Mouse (Mus musculus): Measurements from ENCODE around the gene Bahd1. TPM values are rescaled to one million over a fixed set of nuclear protein-coding genes. Genes with fewer than 3 reads are reported as not detected.

The Bahd1 gene
- polyA plus RNA-seq, 1 experiment from 2014 or later: 2.3 TPM

DNA sequence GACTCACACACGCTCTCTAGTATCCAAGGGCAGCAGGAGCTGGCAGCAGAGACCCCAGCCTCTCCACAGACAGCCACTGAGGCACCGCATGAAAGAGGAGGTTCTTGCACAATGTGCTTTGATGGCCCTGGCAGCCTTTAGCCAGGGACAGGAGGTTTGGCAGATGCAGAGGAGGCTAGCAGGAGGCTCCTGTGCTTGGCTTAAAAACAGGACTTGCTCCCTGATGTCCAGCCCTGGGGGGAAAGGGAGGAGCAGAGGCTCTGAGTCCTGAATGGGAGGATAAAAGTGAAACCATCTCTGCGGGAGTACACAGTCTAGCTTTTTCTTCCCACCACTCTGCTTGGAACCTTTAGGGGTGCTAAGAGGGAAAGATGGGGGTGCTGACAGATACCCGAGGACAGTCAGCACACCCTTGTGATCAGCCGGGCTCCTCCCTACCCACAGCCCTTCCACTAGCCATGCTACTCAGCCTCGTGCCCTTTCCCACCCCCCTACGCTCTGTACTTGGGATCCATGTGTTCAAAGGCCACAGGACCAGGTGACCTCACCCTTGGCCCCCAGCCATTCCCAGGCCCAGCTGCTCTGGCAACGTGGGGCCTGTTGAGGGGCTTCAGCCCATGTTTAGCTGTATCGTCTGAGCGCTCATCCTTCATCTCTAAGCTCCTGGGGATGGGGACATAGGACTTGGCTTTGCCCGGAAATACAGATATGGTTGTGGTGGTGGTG is 13.5 kb downstream of the Bahd1 start:
- peak overlapping the region; percentile 32 for H3K4me2 ChIP-seq
- H3K27ac ChIP-seq: no peak overlapping the region
- WGBS (ENCODE audit: insufficient replicate concordance): 69% methylated on average over 11 of the region's 11 CpGs
- H3K4me1 ChIP-seq (replicated peaks): peaks cover 52% of the 10 kb centered on the region
- H3K27me3 ChIP-seq: no peaks in the 10 kb centered on the region
- no peaks in the 10 kb centered on the region for H3K9me3 ChIP-seq (replicated peaks)
- no peak overlapping the region for H3K9ac ChIP-seq
- peaks cover 16% of the 10 kb centered on the region for H3K36me3 ChIP-seq
- H3K4me3 ChIP-seq (replicated peaks): no peak overlapping the region
- ATAC-seq (ENCODE audit: low read depth): no peak
- DNase-seq: no peak

- Histone ChIP-seq H3K27me3 (no peaks in the 10 kb centered on the region), H3K4me1 (replicated peaks) (peaks cover 45% of the 10 kb centered on the region), H3K4me2 (no peak overlapping the region), H3K9ac (no peak overlapping the region; the same call in 1 of the 2 replicates), H3K9me3 (replicated peaks) (no peaks in the 10 kb centered on the region), H3K27ac (no peak overlapping the region), H3K36me3 (peaks cover 25% of the 10 kb centered on the region), H3K4me3 (replicated peaks) (no peak overlapping the region)
- 68% methylated on average over 8 of the region's 8 CpGs for WGBS (ENCODE audit: insufficient replicate concordance)
- ATAC-seq (ENCODE audit: low read depth) (no peak), DNase-seq (no peak)
These were observed 14.5 kb downstream of the Bahd1 start for GRCm38 (mm10) chr2:118914685-118915084.

GRCm38 (mm10) chr2:118916436-118916835 is 16.3 kb downstream of the Bahd1 start:
- 89% methylated on average over 17 of the region's 17 CpGs for WGBS (ENCODE audit: insufficient replicate concordance)
- H3K27me3 ChIP-seq: no peaks in the 10 kb centered on the region
- H3K4me3 ChIP-seq (replicated peaks): no peak overlapping the region
- no peak overlapping the region for H3K9ac ChIP-seq
- H3K36me3 ChIP-seq: peaks cover 42% of the 10 kb centered on the region
- no peak overlapping the region for H3K4me2 ChIP-seq
- H3K4me1 ChIP-seq (replicated peaks): peaks cover 29% of the 10 kb centered on the region
- ATAC-seq (ENCODE audit: low read depth) (no peak), DNase-seq (no peak)
- H3K27ac ChIP-seq: no peak overlapping the region
- no peaks in the 10 kb centered on the region for H3K9me3 ChIP-seq (replicated peaks)

DNA sequence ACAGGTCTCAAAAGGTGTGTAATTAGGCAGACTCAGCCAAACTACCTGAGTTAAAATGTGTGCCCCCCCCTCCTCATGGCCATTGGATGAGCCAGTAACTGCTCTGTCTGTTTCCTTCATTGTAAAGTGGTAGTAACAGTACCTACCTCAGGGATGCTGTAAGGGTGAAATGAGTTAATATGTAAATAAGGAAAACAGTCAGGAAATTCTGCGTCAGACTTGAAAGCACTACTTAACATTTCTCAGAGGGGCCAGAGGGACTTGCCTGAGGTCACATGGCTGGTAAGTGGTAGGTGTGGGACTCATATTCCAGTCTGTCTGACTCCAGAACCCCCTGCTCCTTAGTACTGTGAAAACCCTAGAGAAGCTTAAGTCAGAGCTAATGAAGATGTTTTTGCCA is 18.4 kb downstream of the Bahd1 start:
- peaks cover 63% of the 10 kb centered on the region for H3K36me3 ChIP-seq
- H3K27me3 ChIP-seq: no peaks in the 10 kb centered on the region
- 80% methylated on average over 1 of the region's 1 CpGs for WGBS (ENCODE audit: insufficient replicate concordance)
- H3K9me3 ChIP-seq (replicated peaks): no peaks in the 10 kb centered on the region
- no peak overlapping the region for H3K4me3 ChIP-seq (replicated peaks)
- H3K27ac ChIP-seq: no peak overlapping the region
- H3K4me2 ChIP-seq: no peak overlapping the region
- DNase-seq (no peak), ATAC-seq (ENCODE audit: low read depth) (no peak)
- H3K4me1 ChIP-seq (replicated peaks): peaks cover 20% of the 10 kb centered on the region
- no peak overlapping the region for H3K9ac ChIP-seq

DNA sequence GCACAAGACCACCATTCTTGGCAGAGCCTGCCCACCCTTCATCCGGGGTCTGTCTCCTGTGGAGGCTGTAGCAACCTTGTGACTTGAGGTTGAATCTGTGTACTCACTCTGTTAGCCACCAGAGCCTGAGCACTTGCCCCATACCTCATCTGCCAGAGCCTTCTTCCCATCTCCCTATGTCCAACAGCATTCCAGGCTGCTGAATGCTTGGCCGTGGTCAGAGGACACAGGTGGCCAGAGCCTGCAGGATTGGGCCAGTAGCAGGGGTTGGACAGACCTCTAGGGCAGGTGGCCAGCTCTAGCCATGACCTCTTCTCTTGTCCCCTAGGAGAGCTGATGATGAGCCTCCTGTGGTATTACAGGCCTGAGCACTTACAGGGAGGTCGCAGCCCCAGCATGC is 20.3 kb downstream of the Bahd1 start:
- H3K27me3 ChIP-seq: no peaks in the 10 kb centered on the region
- no peak for ATAC-seq (ENCODE audit: low read depth)
- no peak for DNase-seq
- no peak overlapping the region for H3K4me2 ChIP-seq
- peaks cover 10% of the 10 kb centered on the region for H3K4me1 ChIP-seq (replicated peaks)
- no peaks in the 10 kb centered on the region for H3K9me3 ChIP-seq (replicated peaks)
- no peak overlapping the region for H3K9ac ChIP-seq
- no peak overlapping the region for H3K27ac ChIP-seq
- peaks cover 68% of the 10 kb centered on the region for H3K36me3 ChIP-seq
- 84% methylated on average over 3 of the region's 3 CpGs for WGBS (ENCODE audit: insufficient replicate concordance)
- no peak overlapping the region for H3K4me3 ChIP-seq (replicated peaks)

GRCm38 (mm10) chr2:118925952-118926351 is 25.8 kb downstream of the Bahd1 start:
- peak overlapping the region; percentile 56; the same call in 1 of the 2 replicates for H3K27ac ChIP-seq
- DNase-seq: no peak
- H3K4me1 ChIP-seq (replicated peaks): peaks cover 50% of the 10 kb centered on the region
- H3K27me3 ChIP-seq: no peaks in the 10 kb centered on the region
- H3K9ac ChIP-seq: peak overlapping the region; percentile 84
- H3K4me2 ChIP-seq: peak overlapping the region; percentile 98
- ATAC-seq (ENCODE audit: low read depth): peak; percentile 57
- peaks cover 31% of the 10 kb centered on the region for H3K36me3 ChIP-seq
- H3K9me3 ChIP-seq (replicated peaks): no peaks in the 10 kb centered on the region
- peak overlapping the region; percentile 80 for H3K4me3 ChIP-seq (replicated peaks)
- WGBS (ENCODE audit: insufficient replicate concordance): 2% methylated on average over 6 of the region's 6 CpGs

DNA sequence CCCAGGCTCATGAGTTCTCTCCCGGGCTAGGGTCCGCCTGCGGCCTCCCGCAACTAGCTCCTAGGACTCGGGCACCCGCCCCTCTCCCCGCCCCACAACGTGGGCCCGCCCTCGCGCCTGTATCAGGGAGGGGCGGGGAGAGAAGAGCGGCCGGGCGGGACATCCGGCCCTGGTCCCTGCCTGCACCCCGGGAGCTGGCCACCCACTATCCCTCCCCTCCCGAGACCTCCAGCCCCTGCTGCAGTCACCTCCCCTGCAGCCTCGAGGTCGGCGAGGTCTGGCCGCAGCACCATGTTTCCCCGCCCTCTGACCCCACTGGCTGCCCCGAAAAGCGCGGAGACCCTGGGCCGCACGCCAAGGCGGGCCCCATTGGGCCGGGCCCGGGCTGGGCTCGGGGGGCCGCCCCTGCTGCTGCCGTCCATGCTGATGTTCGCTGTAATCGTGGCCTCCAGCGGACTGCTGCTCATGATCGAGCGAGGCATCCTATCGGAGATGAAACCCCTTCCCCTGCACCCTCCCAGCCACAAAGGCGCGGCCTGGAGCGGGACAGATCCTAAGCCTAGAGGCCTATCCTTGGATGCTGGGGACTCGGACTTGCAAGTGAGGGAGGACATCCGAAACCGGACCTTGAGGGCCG is 26.3 kb downstream of the Bahd1 start, which contains the start of gene Chst14:
Gene Chst14, plus strand, starts transcription at position 136 of the 637 bp plus-strand sequence.
- H3K9ac ChIP-seq: peak within 1 kb of the TSS; percentile 84
- DNase-seq: peak; percentile 66
- peak within 1 kb of the TSS; percentile 80 for H3K4me3 ChIP-seq (replicated peaks)
- peak; percentile 94 for ATAC-seq (ENCODE audit: low read depth)
- peaks cover 26% of the 10 kb centered on the region for H3K36me3 ChIP-seq
- peak within 1 kb of the TSS; percentile 98 for H3K4me2 ChIP-seq
- peak within 1 kb of the TSS; percentile 65 for H3K27ac ChIP-seq
- no peaks in the 10 kb centered on the region for H3K27me3 ChIP-seq
- no peaks in the 10 kb centered on the region for H3K9me3 ChIP-seq (replicated peaks)
- H3K4me1 ChIP-seq (replicated peaks): peaks cover 50% of the 10 kb centered on the region
- WGBS (ENCODE audit: insufficient replicate concordance): 2% methylated on average over 45 of the region's 47 CpGs

GRCm38 (mm10) chr2:118926998-118927739 is 27.0 kb downstream of the Bahd1 start:
- Histone ChIP-seq H3K9me3 (replicated peaks) (no peaks in the 10 kb centered on the region), H3K27ac (peak overlapping the region; percentile 65), H3K9ac (peak overlapping the region; percentile 84), H3K27me3 (no peaks in the 10 kb centered on the region), H3K4me3 (replicated peaks) (peak overlapping the region; percentile 80), H3K36me3 (peaks cover 19% of the 10 kb centered on the region), H3K4me1 (replicated peaks) (peaks cover 50% of the 10 kb centered on the region), H3K4me2 (peak overlapping the region; percentile 98)
- ATAC-seq (ENCODE audit: low read depth): no peak
- 29% methylated on average over 31 of the region's 31 CpGs for WGBS (ENCODE audit: insufficient replicate concordance)
- no peak for DNase-seq

GRCm38 (mm10) chr2:118941341-118941740 is 41.2 kb downstream of the Bahd1 start:
- H3K9me3 ChIP-seq (replicated peaks): peaks cover 6% of the 10 kb centered on the region; the same call in 1 of the 2 replicates
- H3K4me1 ChIP-seq (replicated peaks): peaks cover 17% of the 10 kb centered on the region
- no peak for ATAC-seq (ENCODE audit: low read depth)
- WGBS (ENCODE audit: insufficient replicate concordance): 58% methylated on average over 5 of the region's 7 CpGs
- H3K4me2 ChIP-seq: no peak overlapping the region
- no peak overlapping the region for H3K9ac ChIP-seq
- no peaks in the 10 kb centered on the region; the same call in 1 of the 2 replicates for H3K27me3 ChIP-seq
- 0 out of 2 replicates have a peak, but pooled peaks cover 3% of the 10 kb centered on the region for H3K36me3 ChIP-seq
- no peak overlapping the region for H3K4me3 ChIP-seq (replicated peaks)
- H3K27ac ChIP-seq: no peak overlapping the region
- DNase-seq: no peak

- WGBS (ENCODE audit: insufficient replicate concordance): 53% methylated on average over 6 of the region's 6 CpGs
- no peak for DNase-seq
- H3K27ac ChIP-seq: no peak overlapping the region
- H3K9ac ChIP-seq: no peak overlapping the region
- peaks cover 6% of the 10 kb centered on the region; the same call in 1 of the 2 replicates for H3K9me3 ChIP-seq (replicated peaks)
- H3K4me2 ChIP-seq: no peak overlapping the region
- H3K4me3 ChIP-seq (replicated peaks): no peak overlapping the region
- H3K4me1 ChIP-seq (replicated peaks): peaks cover 12% of the 10 kb centered on the region
- no peaks in the 10 kb centered on the region; the same call in 1 of the 2 replicates for H3K27me3 ChIP-seq
- ATAC-seq (ENCODE audit: low read depth): peak; percentile 58; the same call in 1 of the 2 replicates
- 0 out of 2 replicates have a peak, but pooled peaks cover 3% of the 10 kb centered on the region for H3K36me3 ChIP-seq
These were observed 43.1 kb downstream of the Bahd1 start for GRCm38 (mm10) chr2:118943232-118943631.

- Histone ChIP-seq H3K4me2 (no peak overlapping the region), H3K27me3 (no peaks in the 10 kb centered on the region), H3K27ac (no peak overlapping the region), H3K4me1 (replicated peaks) (peaks cover 26% of the 10 kb centered on the region), H3K9ac (no peak overlapping the region), H3K9me3 (replicated peaks) (no peaks in the 10 kb centered on the region), H3K4me3 (replicated peaks) (no peak overlapping the region), H3K36me3 (no peaks in the 10 kb centered on the region)
- 69% methylated on average over 4 of the region's 4 CpGs for WGBS (ENCODE audit: insufficient replicate concordance)
- DNase-seq: no peak
- ATAC-seq (ENCODE audit: low read depth): no peak
These were observed 48.6 kb downstream of the Bahd1 start for GRCm38 (mm10) chr2:118948818-118949217.
